In the genomic region with DNA sequence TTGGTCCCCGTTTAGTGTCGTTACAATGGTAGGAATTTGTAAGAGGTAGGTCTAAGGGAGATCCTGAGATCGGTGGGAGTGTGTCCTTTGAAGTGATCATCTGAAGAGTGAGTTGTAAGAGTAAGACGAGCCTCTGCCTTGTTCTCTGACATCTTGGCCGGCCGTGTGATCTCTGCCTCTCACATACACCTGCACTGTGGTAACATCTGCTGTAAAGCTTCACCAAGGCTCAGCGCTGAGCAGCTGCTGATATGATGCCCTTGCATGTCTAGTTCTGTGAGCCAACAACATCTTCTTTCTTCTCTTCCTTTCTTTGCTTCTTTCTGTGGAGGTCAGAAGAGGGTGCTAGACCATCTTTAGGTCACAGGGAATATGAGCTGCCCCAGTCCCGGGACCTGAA, we compare ENCODE assay signal across 25 mouse cellular contexts. TPM values are rescaled to one million over a fixed set of nuclear protein-coding genes. Genes with fewer than 3 reads are reported as not detected.
DNase-seq lines count a peak whose midpoint lies in the region; ATAC-seq and TF ChIP-seq lines count a peak whose summit lies in the region.
"Had no signal": no experiment of that assay in that cellular context is flagged by ENCODE, and none has a peak within 500 bp of the region (broad histone marks: within the 10 kb centered on the region; RNA-seq: fewer than 3 reads in every experiment).

No protein-coding gene starts in this region.

- no peak for TF ChIP-seq CTCF in thymus, adult 2 months (IDR thresholded peaks at IDR 0.05; ENCODE audit: borderline replicate concordance, control insufficient read depth, extremely low read depth, insufficient read depth, low read length, poor library complexity)

- no peak for ATAC-seq in monocyte, adult 5-6 weeks (replicated peaks; ENCODE audit: insufficient number of reproducible peaks, low FRiP score, low TSS enrichment, poor library complexity, severe bottlenecking)
- ATAC-seq: CD4-positive, CD25-positive, alpha-beta regulatory T cell, adult 4 months; forebrain, embryonic 15.5 days had no signal

- WGBS in thymus, adult 2 months, result 26% methylated on average over 8 of the region's 8 CpGs

- no peaks in the 10 kb centered on the region for H3K27me3 ChIP-seq in thymus, adult 2 months (ENCODE audit: control insufficient read depth, insufficient read depth, low read length)
- H3K27me3 ChIP-seq: embryonic facial prominence, embryonic 13.5 days; forebrain, embryonic 12.5 days; forebrain, embryonic 15.5 days; heart, embryonic 13.5 days; hindbrain, embryonic 12.5 days; hindbrain, embryonic 15.5 days had no signal

- no peak for TF ChIP-seq POLR2A in thymus, adult 2 months (IDR thresholded peaks at IDR 0.05; ENCODE audit: control insufficient read depth, extremely low read depth, insufficient read depth, low read length, poor library complexity)

- H3K27ac ChIP-seq in thymus, adult 2 months (ENCODE audit: control insufficient read depth, insufficient read depth, low read length), result no peak overlapping the region
- H3K27ac ChIP-seq: embryonic facial prominence, embryonic 10.5 days; embryonic facial prominence, embryonic 13.5 days; forebrain, embryonic 12.5 days; forebrain, embryonic 15.5 days; heart, adult 2 months; heart, embryonic 10.5 days; heart, embryonic 13.5 days; hindbrain, embryonic 12.5 days; hindbrain, embryonic 15.5 days had no signal

- H3K4me1 ChIP-seq in thymus, adult 2 months (replicated peaks; ENCODE audit: control insufficient read depth, insufficient read depth, low read length), result peaks cover 3% of the 10 kb centered on the region
- H3K4me1 ChIP-seq: embryonic facial prominence, embryonic 10.5 days; embryonic facial prominence, embryonic 13.5 days; forebrain, embryonic 12.5 days; forebrain, embryonic 15.5 days; heart, embryonic 10.5 days; heart, embryonic 13.5 days; hindbrain, embryonic 12.5 days; hindbrain, embryonic 15.5 days had no signal

- no peak overlapping the region for H3K4me3 ChIP-seq in thymus, adult 2 months (ENCODE audit: control insufficient read depth, insufficient read depth, low read length)
- H3K4me3 ChIP-seq: embryonic facial prominence, embryonic 10.5 days; embryonic facial prominence, embryonic 13.5 days; erythroblast, embryonic 14.5 days; forebrain, embryonic 12.5 days; forebrain, embryonic 15.5 days; heart, adult 2 months; heart, embryonic 10.5 days; heart, embryonic 13.5 days; hindbrain, embryonic 12.5 days; hindbrain, embryonic 15.5 days had no signal

- DNase-seq in thymus, adult 2 months, result peak; percentile 40
- DNase-seq in thymus, postnatal 10 days (ENCODE audit: low spot score in 2 of 2), result peak; percentile 37 to 43
- DNase-seq in thymus, postnatal 36 days, result peak; percentile 23 to 54
- DNase-seq in layer of hippocampus, adult 11-12 months (ENCODE audit: low spot score), result no peak
- no peak for DNase-seq in cerebellum, postnatal 14 days
- DNase-seq: adrenal gland, adult 8-10 months; adrenal gland, postnatal 36 days; cerebellum, adult 18-20 months; cerebellum, adult 9-11 months; cerebellum, postnatal 36 days; embryo, embryonic 11 days; gastrocnemius, postnatal 25 days; heart, adult 2 months; heart, postnatal 14 days had no signal

- H3K36me3 ChIP-seq in thymus, adult 2 months (ENCODE audit: control insufficient read depth, insufficient read depth, low read length), result no peaks in the 10 kb centered on the region
- H3K36me3 ChIP-seq: forebrain, embryonic 15.5 days; hindbrain, embryonic 12.5 days; hindbrain, embryonic 15.5 days had no signal

RNA-seq across cellular contexts. Expression of a gene that starts 41.7 kb away (rescaled TPM):
- polyA plus RNA-seq in thymus, adult 2 months (2012; rRNA removed), result 1.1 and 1.4 TPM in 2 replicates
- total RNA-seq in monocyte, adult 5-6 weeks (2017), result 0.29 TPM in 1 of 3 replicates, not detected in the others

RNA-seq across cellular contexts. Expression of a gene that starts 42.7 kb away (rescaled TPM):
- polyA plus RNA-seq in thymus, adult 2 months (2012; rRNA removed), result 39.0 and 44.0 TPM in 2 replicates
- total RNA-seq in monocyte, adult 5-6 weeks (2017), result 16.7 to 50.3 TPM (median 30.7 TPM) in 3 replicates

Comparison
In these comparisons a context has a peak if more than half of its experiments do, and no peak if none do; other contexts are left out.
1. DNase-seq: peak in thymus, adult 2 months (single experiment), thymus, postnatal 10 days (2 of 2) and thymus, postnatal 36 days (2 of 2); none in layer of hippocampus, adult 11-12 months (single experiment) and cerebellum, postnatal 14 days (0 of 2).